Mouse (Mus musculus): ENCODE results near the gene Arhgap30. TPM values are rescaled to one million over a fixed set of nuclear protein-coding genes. Genes with fewer than 3 reads are reported as not detected.

Gene Arhgap30
- total and polyA plus RNA-seq, 2 experiments from 2014 or later, result 0.52 to 0.84 TPM

GRCm38 (mm10) chr1:171375646-171376097 lies 13.1 kb upstream of the Arhgap30 start:
- H3K36me3 ChIP-seq (ENCODE audit: insufficient read depth, low read length), result no peaks in the 10 kb centered on the region
- H3K4me1 ChIP-seq (ENCODE audit: insufficient read depth, low read length), result peaks cover 7% of the 10 kb centered on the region; the same call in 1 of the 2 replicates
- H3K9me3 ChIP-seq (ENCODE audit: low read length), result no peaks in the 10 kb centered on the region
- DNase-seq (ENCODE audit: low spot score), result no peak
- H3K9ac ChIP-seq (replicated peaks; ENCODE audit: low read length), result no peak overlapping the region
- no peak overlapping the region for H3K4me2 ChIP-seq (ENCODE audit: low read depth, low read length)
- 59% methylated on average over 9 of the region's 9 CpGs for WGBS
- no peaks in the 10 kb centered on the region for H3K27me3 ChIP-seq (ENCODE audit: insufficient read depth, low read length)
- H3K4me3 ChIP-seq (ENCODE audit: low read length), result no peak overlapping the region
- no peak overlapping the region for H3K27ac ChIP-seq
- no peak for ATAC-seq
- no peak for TF ChIP-seq CTCF (IDR thresholded peaks at IDR 0.05; ENCODE audit: low read depth)

- Histone ChIP-seq H3K4me2 (ENCODE audit: low read depth, low read length) (no peak overlapping the region), H3K9ac (replicated peaks; ENCODE audit: low read length) (no peak overlapping the region), H3K4me3 (ENCODE audit: low read length) (no peak overlapping the region), H3K27ac (no peak overlapping the region), H3K36me3 (ENCODE audit: insufficient read depth, low read length) (no peaks in the 10 kb centered on the region), H3K4me1 (ENCODE audit: insufficient read depth, low read length) (peaks cover 7% of the 10 kb centered on the region; the same call in 1 of the 2 replicates), H3K27me3 (ENCODE audit: insufficient read depth, low read length) (no peaks in the 10 kb centered on the region), H3K9me3 (ENCODE audit: low read length) (no peaks in the 10 kb centered on the region)
- ATAC-seq, result no peak
- no peak for DNase-seq (ENCODE audit: low spot score)
- 89% methylated on average over 6 of the region's 6 CpGs for WGBS
- no peak for TF ChIP-seq CTCF (IDR thresholded peaks at IDR 0.05; ENCODE audit: low read depth)
Measured at GRCm38 (mm10) chr1:171378298-171378697, 10.5 kb upstream of the Arhgap30 start.

DNA sequence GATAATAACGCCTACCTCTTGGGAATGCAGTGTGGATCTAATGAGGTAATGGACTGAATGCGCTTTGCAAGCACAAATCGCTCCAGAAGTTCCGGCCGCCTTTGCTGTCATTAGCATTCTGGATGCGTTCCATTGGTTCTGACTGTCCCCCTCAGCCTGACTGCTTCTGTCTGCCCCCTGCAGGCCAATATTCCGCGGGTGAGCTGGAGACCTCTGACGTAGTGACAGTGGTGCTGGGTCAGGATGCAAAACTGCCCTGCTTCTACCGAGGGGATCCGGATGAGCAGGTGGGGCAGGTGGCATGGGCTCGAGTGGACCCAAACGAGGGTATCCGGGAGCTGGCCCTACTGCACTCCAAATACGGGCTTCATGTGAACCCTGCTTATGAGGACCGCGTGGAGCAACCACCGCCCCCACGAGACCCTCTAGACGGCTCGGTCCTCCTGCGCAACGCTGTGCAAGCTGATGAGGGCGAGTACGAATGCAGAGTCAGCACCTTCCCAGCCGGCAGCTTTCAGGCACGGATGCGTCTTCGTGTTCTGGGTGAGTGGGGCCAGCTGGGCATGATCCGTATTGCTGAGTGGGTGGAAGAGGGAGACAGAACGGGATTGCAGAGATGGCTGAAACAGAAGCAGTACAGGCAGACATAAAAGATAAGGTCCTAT lies 8.7 kb upstream of the Arhgap30 start:
- Histone ChIP-seq H3K27ac (no peak overlapping the region; the same call in 1 of the 2 replicates), H3K4me1 (ENCODE audit: insufficient read depth, low read length) (peaks cover 7% of the 10 kb centered on the region; the same call in 1 of the 2 replicates), H3K9me3 (ENCODE audit: low read length) (no peaks in the 10 kb centered on the region), H3K4me3 (ENCODE audit: low read length) (peak overlapping the region; percentile 28), H3K27me3 (ENCODE audit: insufficient read depth, low read length) (no peaks in the 10 kb centered on the region), H3K9ac (replicated peaks; ENCODE audit: low read length) (peak overlapping the region; percentile 25; the same call in 1 of the 2 replicates), H3K4me2 (ENCODE audit: low read depth, low read length) (peak overlapping the region; percentile 58), H3K36me3 (ENCODE audit: insufficient read depth, low read length) (no peaks in the 10 kb centered on the region)
- peak; percentile 85 for TF ChIP-seq CTCF (IDR thresholded peaks at IDR 0.05; ENCODE audit: low read depth)
- DNase-seq (ENCODE audit: low spot score) (peak; percentile 91), ATAC-seq (peak; percentile 91)
- 1% methylated on average over 31 of the region's 31 CpGs for WGBS

- Histone ChIP-seq H3K27ac (no peak overlapping the region), H3K9me3 (ENCODE audit: low read length) (no peaks in the 10 kb centered on the region), H3K4me3 (ENCODE audit: low read length) (no peak overlapping the region), H3K27me3 (ENCODE audit: insufficient read depth, low read length) (no peaks in the 10 kb centered on the region), H3K4me2 (ENCODE audit: low read depth, low read length) (no peak overlapping the region), H3K4me1 (ENCODE audit: insufficient read depth, low read length) (peaks cover 7% of the 10 kb centered on the region; the same call in 1 of the 2 replicates), H3K36me3 (ENCODE audit: insufficient read depth, low read length) (no peaks in the 10 kb centered on the region), H3K9ac (replicated peaks; ENCODE audit: low read length) (no peak overlapping the region)
- DNase-seq (ENCODE audit: low spot score), result no peak
- 82% methylated on average over 11 of the region's 11 CpGs for WGBS
- 0 out of 2 replicates have a peak, but pooled peaks have one; percentile 6 for TF ChIP-seq CTCF (IDR thresholded peaks at IDR 0.05; ENCODE audit: low read depth)
- no peak for ATAC-seq
Measured at GRCm38 (mm10) chr1:171382096-171382620, 6.6 kb upstream of the Arhgap30 start.

DNA sequence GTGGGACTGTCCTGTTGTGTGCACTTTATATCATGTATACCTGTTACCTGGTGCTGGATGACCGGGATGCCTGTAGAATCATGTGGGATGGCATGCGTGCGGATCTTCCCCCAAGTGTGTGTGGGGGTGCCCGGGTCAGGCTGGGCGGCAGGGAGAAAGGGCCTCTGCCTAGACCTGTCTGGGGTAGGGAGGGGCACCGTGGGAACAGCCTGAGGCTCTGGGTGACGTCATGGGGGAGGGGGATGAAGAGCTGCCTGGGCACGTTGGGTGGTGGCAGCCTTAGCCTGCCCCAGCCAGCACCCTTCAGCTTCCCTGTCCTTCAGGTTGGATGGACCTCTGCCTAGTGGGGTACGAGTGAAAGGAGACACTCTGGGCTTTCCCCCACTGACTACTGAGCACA lies 4.4 kb upstream of the Arhgap30 start:
- WGBS, result 67% methylated on average over 9 of the region's 9 CpGs
- H3K9ac ChIP-seq (replicated peaks; ENCODE audit: low read length), result no peak overlapping the region
- H3K4me3 ChIP-seq (ENCODE audit: low read length), result no peak overlapping the region
- no peak overlapping the region for H3K4me2 ChIP-seq (ENCODE audit: low read depth, low read length)
- peaks cover 7% of the 10 kb centered on the region; the same call in 1 of the 2 replicates for H3K4me1 ChIP-seq (ENCODE audit: insufficient read depth, low read length)
- no peak for DNase-seq (ENCODE audit: low spot score)
- no peak for ATAC-seq
- no peaks in the 10 kb centered on the region for H3K27me3 ChIP-seq (ENCODE audit: insufficient read depth, low read length)
- no peak for TF ChIP-seq CTCF (IDR thresholded peaks at IDR 0.05; ENCODE audit: low read depth)
- no peak overlapping the region for H3K27ac ChIP-seq
- H3K36me3 ChIP-seq (ENCODE audit: insufficient read depth, low read length), result no peaks in the 10 kb centered on the region
- H3K9me3 ChIP-seq (ENCODE audit: low read length), result no peaks in the 10 kb centered on the region

DNA sequence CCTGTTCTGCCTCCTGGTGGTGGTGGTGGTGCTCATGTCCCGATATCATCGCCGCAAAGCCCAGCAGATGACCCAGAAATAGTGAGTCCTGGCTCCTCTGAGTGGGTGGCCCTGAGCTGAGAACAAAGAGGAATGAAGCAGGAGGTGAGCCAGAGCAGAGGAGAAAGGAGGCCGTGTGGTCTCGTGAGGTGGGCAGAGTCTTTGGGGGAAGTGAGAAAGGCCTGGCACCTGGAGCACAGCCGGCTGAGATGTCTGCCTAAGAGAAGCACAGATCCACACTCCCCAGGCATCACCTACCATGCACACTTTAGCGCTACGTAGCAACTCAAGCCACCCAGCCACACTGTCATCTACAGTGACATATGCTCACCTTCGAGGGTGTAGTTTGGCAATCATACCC lies 3.6 kb upstream of the Arhgap30 start:
- WGBS, result 62% methylated on average over 9 of the region's 9 CpGs
- Histone ChIP-seq H3K4me3 (ENCODE audit: low read length) (no peak overlapping the region), H3K9ac (replicated peaks; ENCODE audit: low read length) (no peak overlapping the region), H3K4me1 (ENCODE audit: insufficient read depth, low read length) (peaks cover 2% of the 10 kb centered on the region; the same call in 1 of the 2 replicates), H3K4me2 (ENCODE audit: low read depth, low read length) (no peak overlapping the region), H3K27me3 (ENCODE audit: insufficient read depth, low read length) (no peaks in the 10 kb centered on the region), H3K27ac (no peak overlapping the region), H3K9me3 (ENCODE audit: low read length) (no peaks in the 10 kb centered on the region), H3K36me3 (ENCODE audit: insufficient read depth, low read length) (no peaks in the 10 kb centered on the region)
- DNase-seq (ENCODE audit: low spot score) (no peak), ATAC-seq (no peak)
- peak; percentile 24; the same call in 1 of the 2 replicates for TF ChIP-seq CTCF (IDR thresholded peaks at IDR 0.05; ENCODE audit: low read depth)

- 28% methylated on average over 6 of the region's 6 CpGs for WGBS
- Histone ChIP-seq H3K36me3 (ENCODE audit: insufficient read depth, low read length) (no peaks in the 10 kb centered on the region), H3K4me2 (ENCODE audit: low read depth, low read length) (no peak overlapping the region), H3K27me3 (ENCODE audit: insufficient read depth, low read length) (no peaks in the 10 kb centered on the region), H3K9me3 (ENCODE audit: low read length) (no peaks in the 10 kb centered on the region), H3K4me3 (ENCODE audit: low read length) (no peak overlapping the region), H3K9ac (replicated peaks; ENCODE audit: low read length) (no peak overlapping the region), H3K27ac (no peak overlapping the region), H3K4me1 (ENCODE audit: insufficient read depth, low read length) (no peaks in the 10 kb centered on the region)
- peak; percentile 59 for TF ChIP-seq CTCF (IDR thresholded peaks at IDR 0.05; ENCODE audit: low read depth)
- DNase-seq (ENCODE audit: low spot score) (peak; percentile 58), ATAC-seq (peak; percentile 64)
Measured at GRCm38 (mm10) chr1:171387099-171387498, 1.7 kb upstream of the Arhgap30 start.

Data from hindbrain, postnatal 0 days (tissue).